Mouse (Mus musculus) heart, embryonic 12.5 days (tissue): Measurements from ENCODE around the gene Gucy1a1. TPM values are rescaled to one million over a fixed set of nuclear protein-coding genes. Genes with fewer than 3 reads are reported as not detected.

ENCODE experiments used
- ATAC-seq: fragments of 200-750 bp; cut with Nextera tagmentation; 2 replicates; pipeline ENCODE4 v1.8.0; 2017; ENCODE audit warnings: moderate TSS enrichment, moderate library complexity; ENCODE audit not compliant: insufficient number of reproducible peaks, low FRiP score
- H3K27ac ChIP-seq: fragments of 300-500 bp; sonication (generic); 2 replicates; pipeline ENCODE4 v1.5.1; 2016; ENCODE audit warnings: mild to moderate bottlenecking, moderate library complexity; ENCODE audit not compliant: poor library complexity, severe bottlenecking
- H3K27me3 ChIP-seq: fragments of 300-500 bp; sonication (generic); replicated peaks from 2 replicates; pipeline ENCODE4 v1.6.1; 2016; ENCODE audit warnings: mild to moderate bottlenecking, moderate library complexity
- H3K36me3 ChIP-seq: fragments of 300-500 bp; sonication (generic); 2 replicates; pipeline ENCODE4 v1.6.1; 2016; ENCODE audit warnings: mild to moderate bottlenecking, moderate library complexity
- H3K4me1 ChIP-seq: fragments of 300-500 bp; sonication (generic); replicated peaks from 2 replicates; pipeline ENCODE4 v1.6.1; 2016; ENCODE audit warnings: mild to moderate bottlenecking
- H3K4me2 ChIP-seq: fragments of 300-500 bp; sonication (generic); 2 replicates; pipeline ENCODE4 v1.6.1; 2016; ENCODE audit warnings: mild to moderate bottlenecking, moderate library complexity
- H3K4me3 ChIP-seq: fragments of 300-500 bp; sonication (generic); 2 replicates; pipeline ENCODE4 v1.5.1; 2016; ENCODE audit warnings: mild to moderate bottlenecking
- H3K9ac ChIP-seq: fragments of 300-500 bp; sonication (generic); 2 replicates; pipeline ENCODE4 v1.6.1; 2016; ENCODE audit warnings: mild to moderate bottlenecking, moderate library complexity
- H3K9me3 ChIP-seq: fragments of 300-500 bp; sonication (generic); replicated peaks from 2 replicates; pipeline ENCODE4 v1.6.1; 2016; ENCODE audit warnings: mild to moderate bottlenecking, moderate library complexity
- WGBS: fragments of 180-500 bp; shearing (Covaris S2); methylation state at CpG from one replicate; pipeline ENCODE4 v1.1.7; 2016; 5-methylcytosine and 5-hydroxymethylcytosine counted together
- polyA plus RNA-seq: library from polyadenylated mRNA; unstranded; fragments of >200 nt; fragmentation: Nextera tagmentation; extraction: Ambion mirVana; gene quantifications from 2 replicates; pipeline ENCODE4 v1.2.1, GENCODE M21; 2016

Gucy1a1 gene
- polyA plus RNA-seq, 1 experiment from 2014 or later, result 53.3 TPM

DNA sequence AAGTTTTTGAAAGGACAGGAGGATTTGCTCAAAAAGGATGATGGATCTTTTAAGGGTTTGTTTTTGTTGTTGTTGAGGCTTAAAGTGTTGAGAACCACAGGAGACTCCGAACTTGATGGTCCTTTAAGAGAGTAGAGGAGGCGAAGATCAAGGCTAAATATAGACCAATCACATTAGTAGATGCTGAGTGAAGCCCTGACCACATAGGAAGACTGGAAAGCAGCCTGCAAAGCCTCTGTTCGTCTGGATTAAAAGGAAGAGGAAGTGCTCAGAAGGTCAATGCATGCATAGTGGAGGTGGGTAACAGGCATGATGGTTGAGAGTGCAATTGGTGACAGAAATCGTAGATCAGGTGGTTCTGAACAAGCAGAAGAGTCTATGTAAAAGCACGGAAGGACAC is 4.8 kb downstream of the Gucy1a1 start:
- H3K27ac ChIP-seq, result peak overlapping the region; percentile 35
- H3K27me3 ChIP-seq, result no peaks in the 10 kb centered on the region
- H3K4me1 ChIP-seq, result peaks cover 32% of the 10 kb centered on the region
- H3K4me3 ChIP-seq, result peak overlapping the region; percentile 28
- H3K4me2 ChIP-seq, result peak overlapping the region; percentile 51
- H3K9me3 ChIP-seq, result no peaks in the 10 kb centered on the region
- H3K36me3 ChIP-seq, result no peaks in the 10 kb centered on the region
- 21% methylated on average over 5 of the region's 5 CpGs for WGBS
- no peak overlapping the region; the same call in 1 of the 2 replicates for H3K9ac ChIP-seq
- no peak for ATAC-seq

DNA sequence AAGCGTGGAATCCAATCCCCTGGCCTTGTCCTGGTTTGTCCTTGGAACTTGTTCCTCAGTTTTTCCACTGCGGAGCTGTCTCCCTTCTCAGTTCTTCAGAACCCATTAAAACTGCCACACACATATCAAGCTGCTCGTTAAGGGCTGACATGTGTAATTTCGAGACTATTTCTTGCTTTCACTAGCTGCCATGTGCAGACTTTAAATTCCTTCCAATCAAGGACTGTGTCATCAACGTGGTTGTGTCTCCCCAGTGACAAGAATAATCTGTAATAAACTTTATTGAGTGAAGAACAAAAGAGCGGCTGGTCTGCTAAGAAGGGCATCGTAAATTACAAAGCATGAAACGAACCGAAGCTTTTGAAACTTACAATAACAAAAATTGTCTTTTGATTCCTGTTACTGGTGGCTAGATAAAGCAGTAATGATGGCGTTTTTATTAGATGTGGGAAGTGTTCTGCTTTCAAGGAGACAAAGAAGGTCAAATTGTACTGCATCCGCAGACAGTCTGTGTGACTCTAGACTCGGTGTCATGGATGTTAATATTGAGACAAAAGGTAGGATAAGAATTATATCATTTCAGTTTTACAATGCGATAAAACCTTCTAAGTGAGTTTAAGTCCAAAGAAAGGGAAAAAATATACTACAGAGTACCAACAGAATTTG is 7.5 kb downstream of the Gucy1a1 start:
- no peak for ATAC-seq
- Histone ChIP-seq H3K36me3 (no peaks in the 10 kb centered on the region), H3K4me2 (no peak overlapping the region), H3K4me1 (peaks cover 25% of the 10 kb centered on the region), H3K4me3 (no peak overlapping the region), H3K27ac (peak overlapping the region; percentile 78; the same call in 1 of the 2 replicates), H3K9me3 (no peaks in the 10 kb centered on the region), H3K9ac (no peak overlapping the region), H3K27me3 (no peaks in the 10 kb centered on the region)
- 61% methylated on average over 13 of the region's 13 CpGs for WGBS

DNA sequence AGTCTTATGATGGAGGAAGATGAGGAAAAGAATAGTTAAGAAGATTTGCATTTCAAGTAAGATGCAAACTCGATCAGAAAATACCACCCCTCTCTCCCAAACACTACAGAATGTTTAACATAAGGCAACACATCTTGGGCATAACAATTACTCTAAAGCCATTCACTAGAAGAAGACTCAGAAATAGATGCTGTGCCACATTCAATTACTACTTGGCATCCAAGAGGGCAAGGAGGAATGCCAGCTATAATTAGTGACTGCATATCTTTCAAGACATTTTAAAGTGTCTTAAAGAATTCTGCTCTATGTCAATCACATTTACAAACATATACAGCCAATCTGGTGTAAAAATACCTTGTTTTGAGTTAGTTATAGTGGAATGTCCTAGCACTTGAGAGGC is 10.1 kb downstream of the Gucy1a1 start:
- 85% methylated on average over 1 of the region's 1 CpGs for WGBS

DNA sequence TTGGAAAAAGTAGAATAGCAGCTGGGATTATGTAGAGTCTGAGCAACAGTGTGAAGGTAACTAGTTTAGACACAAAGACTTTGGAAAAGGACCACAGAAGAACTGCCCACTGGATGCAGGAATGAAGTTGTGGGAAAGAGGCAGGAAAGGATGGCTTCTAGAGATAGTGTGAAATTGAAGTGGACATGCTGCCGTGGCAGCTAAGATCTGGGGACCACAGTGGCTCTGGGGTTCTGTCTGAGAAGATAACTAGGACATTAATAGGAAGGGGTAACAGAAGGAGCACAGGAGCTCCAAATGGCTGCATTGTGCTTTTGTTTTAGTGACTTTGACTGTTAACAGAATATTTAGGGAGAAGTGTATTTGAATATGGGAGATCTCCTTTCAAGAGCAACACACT is 16.3 kb downstream of the Gucy1a1 start:
- H3K27ac ChIP-seq, result no peak overlapping the region
- H3K9ac ChIP-seq, result no peak overlapping the region
- no peak for ATAC-seq
- H3K27me3 ChIP-seq, result no peaks in the 10 kb centered on the region
- no peaks in the 10 kb centered on the region for H3K36me3 ChIP-seq
- H3K4me3 ChIP-seq, result no peak overlapping the region
- 24% methylated on average over 1 of the region's 1 CpGs for whole genome bisulfite sequencing
- no peaks in the 10 kb centered on the region for H3K9me3 ChIP-seq
- H3K4me1 ChIP-seq, result peaks cover 17% of the 10 kb centered on the region
- H3K4me2 ChIP-seq, result no peak overlapping the region

More for the DNA sequence above, 10.1 kb downstream of the Gucy1a1 start:
- Histone ChIP-seq H3K9me3 (no peaks in the 10 kb centered on the region), H3K4me2 (no peak overlapping the region), H3K27ac (no peak overlapping the region), H3K36me3 (no peaks in the 10 kb centered on the region), H3K27me3 (no peaks in the 10 kb centered on the region), H3K4me3 (no peak overlapping the region), H3K9ac (no peak overlapping the region), H3K4me1 (peaks cover 16% of the 10 kb centered on the region)
- no peak for ATAC-seq

DNA sequence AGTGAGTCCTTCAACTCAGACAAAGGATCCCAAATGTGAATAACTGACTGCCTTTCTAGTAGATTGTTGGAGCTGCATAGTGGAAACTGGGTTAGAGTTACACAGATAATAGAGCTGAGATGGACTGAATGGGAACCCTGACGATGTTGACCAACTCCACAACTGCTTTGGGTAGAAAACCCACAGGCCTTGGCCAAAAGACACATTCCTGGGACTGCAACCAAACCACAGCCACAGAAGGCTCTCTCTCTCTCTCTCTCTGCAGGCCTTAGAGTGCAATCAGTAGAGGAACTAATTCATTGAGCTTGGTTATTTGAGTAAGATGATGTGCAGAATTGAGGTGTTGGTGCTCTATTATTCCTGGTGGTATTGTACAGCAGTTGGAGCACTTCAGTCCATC is 21.0 kb downstream of the Gucy1a1 start:
- H3K9me3 ChIP-seq, result no peaks in the 10 kb centered on the region; the same call in 1 of the 2 replicates
- H3K4me2 ChIP-seq, result no peak overlapping the region
- H3K4me3 ChIP-seq, result no peak overlapping the region
- WGBS, result 92% methylated on average over 1 of the region's 1 CpGs
- no peak for ATAC-seq
- no peak overlapping the region for H3K27ac ChIP-seq
- no peaks in the 10 kb centered on the region for H3K27me3 ChIP-seq
- H3K4me1 ChIP-seq, result peaks cover 15% of the 10 kb centered on the region
- no peak overlapping the region for H3K9ac ChIP-seq
- H3K36me3 ChIP-seq, result no peaks in the 10 kb centered on the region

DNA sequence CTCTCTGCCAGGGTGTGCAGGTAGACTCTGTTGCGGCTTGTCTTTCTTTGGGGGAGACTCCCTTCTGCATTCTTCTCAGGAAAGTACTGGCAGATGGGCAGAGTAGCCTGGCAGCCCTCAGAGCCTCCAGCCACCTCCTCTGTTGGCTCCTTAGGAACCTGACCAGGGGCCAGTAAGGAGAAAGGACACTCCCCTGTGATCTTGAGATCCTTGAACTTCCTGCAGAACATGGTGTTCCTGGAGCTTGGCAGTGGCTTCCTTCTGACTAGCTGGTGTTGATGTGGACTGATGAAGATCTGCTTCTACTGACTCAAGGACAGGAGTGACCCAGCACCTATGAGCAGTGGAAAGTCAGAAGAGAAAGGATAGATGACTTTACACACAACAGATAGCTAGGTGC is 26.7 kb downstream of the Gucy1a1 start:
- Histone ChIP-seq H3K9me3 (no peaks in the 10 kb centered on the region; the same call in 1 of the 2 replicates), H3K27me3 (no peaks in the 10 kb centered on the region), H3K36me3 (peaks cover 3% of the 10 kb centered on the region), H3K27ac (no peak overlapping the region), H3K4me3 (no peak overlapping the region), H3K4me2 (no peak overlapping the region), H3K9ac (no peak overlapping the region), H3K4me1 (0 out of 2 replicates have a peak, but pooled peaks cover 6% of the 10 kb centered on the region)
- 94% methylated on average over 1 of the region's 1 CpGs for WGBS
- ATAC-seq, result no peak

DNA sequence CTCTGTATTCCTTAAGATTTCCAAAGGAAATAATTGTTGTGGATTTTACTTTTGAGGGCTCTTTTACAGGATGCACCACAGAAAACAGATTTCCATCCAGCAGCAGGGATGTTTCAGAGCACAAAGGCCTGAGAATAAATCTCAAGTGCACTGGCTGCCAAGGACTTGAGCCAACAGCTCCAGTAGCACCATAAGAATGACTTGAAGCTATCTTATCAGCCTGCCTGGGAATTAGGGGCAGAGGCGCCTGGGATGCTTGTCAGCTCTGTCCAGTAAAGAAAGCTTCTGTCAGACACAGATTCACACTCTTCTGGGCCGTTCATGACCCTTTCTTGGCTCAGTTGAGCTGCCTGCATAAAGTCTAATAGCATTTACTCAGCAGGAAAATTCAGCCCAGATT is 33.1 kb downstream of the Gucy1a1 start:
- ATAC-seq, result peak; percentile 84
- peaks cover 15% of the 10 kb centered on the region for H3K4me1 ChIP-seq
- WGBS, result 7% methylated on average over 2 of the region's 2 CpGs
- H3K27me3 ChIP-seq, result no peaks in the 10 kb centered on the region
- H3K9me3 ChIP-seq, result no peaks in the 10 kb centered on the region
- H3K4me2 ChIP-seq, result peak overlapping the region; percentile 32
- peaks cover 17% of the 10 kb centered on the region; the same call in 1 of the 2 replicates for H3K36me3 ChIP-seq
- no peak overlapping the region for H3K4me3 ChIP-seq
- H3K27ac ChIP-seq, result peak overlapping the region; percentile 85
- peak overlapping the region; percentile 16; the same call in 1 of the 2 replicates for H3K9ac ChIP-seq

DNA sequence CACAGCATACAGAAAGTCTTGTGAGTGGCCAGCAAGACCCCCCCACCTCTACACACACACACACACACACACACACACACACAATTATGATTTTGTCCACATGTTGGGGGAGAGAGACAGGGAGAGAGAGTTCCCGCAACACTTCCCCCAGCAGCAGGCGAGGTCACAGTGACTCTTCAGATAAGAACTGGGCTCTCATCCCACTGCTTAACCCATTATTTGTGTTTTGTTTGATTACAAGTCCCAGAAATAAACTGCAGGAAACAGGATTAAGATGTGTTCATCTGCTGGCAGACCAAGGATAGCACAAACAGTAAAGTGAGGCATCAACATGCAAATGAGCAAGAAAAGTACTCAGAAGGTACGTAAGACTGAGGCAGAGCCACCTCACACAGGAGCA is 33.6 kb downstream of the Gucy1a1 start:
- Histone ChIP-seq H3K4me1 (peaks cover 15% of the 10 kb centered on the region), H3K27me3 (no peaks in the 10 kb centered on the region), H3K4me3 (no peak overlapping the region), H3K36me3 (peaks cover 20% of the 10 kb centered on the region; the same call in 1 of the 2 replicates), H3K9ac (peak overlapping the region; percentile 16; the same call in 1 of the 2 replicates), H3K27ac (peak overlapping the region; percentile 85), H3K9me3 (no peaks in the 10 kb centered on the region), H3K4me2 (peak overlapping the region; percentile 32)
- ATAC-seq, result peak; percentile 42; the same call in 1 of the 2 replicates
- 9% methylated on average over 3 of the region's 3 CpGs for WGBS

DNA sequence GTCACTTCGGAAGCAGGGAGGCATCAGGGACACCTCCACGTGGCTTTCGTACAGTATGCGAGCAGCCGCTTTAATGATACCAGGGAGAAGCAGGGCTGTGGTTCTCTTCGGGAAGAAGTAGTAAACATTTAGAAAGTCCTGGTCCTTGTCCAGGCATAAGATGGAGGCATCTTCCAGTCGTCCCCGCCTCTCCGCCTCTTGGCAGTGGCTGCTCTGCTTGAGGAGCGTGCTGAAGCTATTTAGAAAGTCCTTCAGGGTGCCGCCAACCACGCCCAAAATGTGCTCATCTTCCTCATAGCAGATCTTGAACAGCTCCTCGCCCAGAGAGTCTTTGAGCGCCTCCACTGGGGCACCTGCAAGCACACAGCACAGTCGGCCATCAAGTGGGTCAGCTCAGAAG is 36.6 kb downstream of the Gucy1a1 start:
- H3K27ac ChIP-seq, result no peak overlapping the region
- no peaks in the 10 kb centered on the region for H3K9me3 ChIP-seq
- H3K36me3 ChIP-seq, result peaks cover 28% of the 10 kb centered on the region; the same call in 1 of the 2 replicates
- H3K4me3 ChIP-seq, result no peak overlapping the region
- H3K4me1 ChIP-seq, result peaks cover 34% of the 10 kb centered on the region
- no peak for ATAC-seq
- no peak overlapping the region for H3K9ac ChIP-seq
- H3K4me2 ChIP-seq, result no peak overlapping the region
- H3K27me3 ChIP-seq, result no peaks in the 10 kb centered on the region
- 86% methylated on average over 15 of the region's 15 CpGs for WGBS

DNA sequence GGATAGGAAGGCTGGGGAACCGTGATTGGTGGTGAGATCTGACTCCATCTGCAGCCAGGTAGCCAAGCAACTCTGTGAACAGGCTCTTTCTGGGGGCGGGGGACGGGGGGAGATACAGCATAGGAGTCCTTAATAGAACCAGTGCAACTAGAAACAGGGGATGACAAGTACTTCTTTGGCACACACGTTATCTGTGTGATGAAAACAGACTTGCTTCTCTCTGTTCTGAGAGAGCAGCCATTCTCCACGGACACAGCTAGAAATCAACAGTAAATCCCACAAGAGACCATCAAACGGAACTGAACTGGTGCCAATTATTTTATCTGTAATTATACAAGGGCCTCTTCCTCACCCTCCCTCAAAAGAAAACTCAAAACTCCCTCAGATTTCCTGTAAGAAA is 41.4 kb downstream of the Gucy1a1 start:
- Histone ChIP-seq H3K36me3 (peaks cover 30% of the 10 kb centered on the region), H3K9ac (no peak overlapping the region), H3K4me3 (no peak overlapping the region), H3K4me2 (no peak overlapping the region), H3K27me3 (no peaks in the 10 kb centered on the region), H3K9me3 (no peaks in the 10 kb centered on the region), H3K27ac (peak overlapping the region; percentile 75), H3K4me1 (peaks cover 28% of the 10 kb centered on the region)
- ATAC-seq, result peak; percentile 66
- 25% methylated on average over 6 of the region's 6 CpGs for WGBS

DNA sequence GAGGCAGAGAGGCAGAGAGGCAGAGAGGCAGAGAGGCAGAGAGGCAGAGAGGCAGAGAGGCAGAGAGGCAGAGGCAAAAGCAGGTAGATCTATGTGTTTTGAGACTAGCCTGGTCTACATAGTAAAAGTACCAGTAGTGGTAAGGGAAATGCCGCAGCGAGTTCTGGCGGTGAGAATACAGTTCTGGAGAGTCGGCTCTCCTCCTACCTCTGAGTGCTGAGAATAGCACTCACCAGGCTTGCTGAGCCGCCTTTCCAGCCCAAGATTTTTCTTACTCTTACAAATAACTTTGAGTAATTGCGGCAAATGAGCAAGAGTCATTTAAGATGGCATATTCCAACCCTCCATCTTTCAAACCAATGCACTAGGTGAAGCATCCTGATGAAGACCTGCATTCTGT is 46.5 kb downstream of the Gucy1a1 start:
- WGBS, result 78% methylated on average over 6 of the region's 6 CpGs
- no peak for ATAC-seq
- Histone ChIP-seq H3K27me3 (no peaks in the 10 kb centered on the region), H3K27ac (no peak overlapping the region), H3K4me2 (no peak overlapping the region), H3K4me3 (no peak overlapping the region), H3K4me1 (peaks cover 11% of the 10 kb centered on the region), H3K9me3 (no peaks in the 10 kb centered on the region), H3K36me3 (peaks cover 33% of the 10 kb centered on the region), H3K9ac (no peak overlapping the region)

DNA sequence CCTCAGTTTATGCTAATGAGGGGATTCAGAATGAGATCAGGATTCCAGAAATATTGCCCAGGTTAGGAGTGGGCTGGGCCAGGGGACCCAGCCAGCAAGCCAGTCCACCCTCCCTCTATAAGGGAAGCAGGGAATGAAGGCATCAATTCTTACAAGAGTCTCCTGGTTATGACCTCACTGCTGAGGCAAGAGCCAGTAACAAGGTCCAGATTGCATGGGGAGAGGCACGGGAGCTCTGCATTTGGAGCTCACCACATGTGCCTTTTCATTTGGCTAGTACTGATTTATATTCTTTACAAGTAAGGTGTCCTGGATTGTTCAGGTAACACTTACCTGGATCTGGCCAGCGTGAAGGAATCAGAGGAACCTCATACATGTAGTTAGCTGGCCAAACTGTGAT is 48.8 kb downstream of the Gucy1a1 start:
- no peak for ATAC-seq
- WGBS, result 74% methylated on average over 2 of the region's 2 CpGs
- Histone ChIP-seq H3K9me3 (no peaks in the 10 kb centered on the region), H3K4me3 (no peak overlapping the region), H3K36me3 (peaks cover 34% of the 10 kb centered on the region), H3K27me3 (no peaks in the 10 kb centered on the region), H3K9ac (no peak overlapping the region), H3K4me2 (no peak overlapping the region), H3K27ac (no peak overlapping the region), H3K4me1 (no peaks in the 10 kb centered on the region)
